ENCODE assay signal across 8 mouse cellular contexts in genomic region chr2:4570186-4570861, GRCm38 (mm10).
DNase-seq lines count a peak whose midpoint lies in the region; ATAC-seq and TF ChIP-seq lines count a peak whose summit lies in the region.

No protein-coding gene starts in this region.

- no peak overlapping the region for H3K4me2 ChIP-seq in midbrain, embryonic 13.5 days (replicated peaks)
- H3K4me2 ChIP-seq in midbrain, embryonic 15.5 days: no peak overlapping the region

- ATAC-seq in midbrain, embryonic 13.5 days: no peak
- ATAC-seq in midbrain, embryonic 15.5 days (replicated peaks): no peak

- no peak for TF ChIP-seq CTCF in liver, adult 2 months (IDR thresholded peaks at IDR 0.05; ENCODE audit: low read depth, low read length)
- no peak for TF ChIP-seq CTCF in small intestine, adult 2 months (IDR thresholded peaks at IDR 0.05; ENCODE audit: extremely low read depth, insufficient read length, insufficient replicate concordance, low read depth, low read length)

- peak overlapping the region; percentile 40; the same call in 1 of the 2 replicates for H3K27ac ChIP-seq in midbrain, embryonic 13.5 days
- no peak overlapping the region for H3K27ac ChIP-seq in midbrain, embryonic 15.5 days
- peak overlapping the region; percentile 66 for H3K27ac ChIP-seq in liver, adult 2 months (replicated peaks; ENCODE audit: insufficient read depth, low read depth, low read length)
- peak overlapping the region; percentile 19; the same call in 1 of the 2 replicates for H3K27ac ChIP-seq in small intestine, adult 2 months (ENCODE audit: insufficient read depth, low read depth, low read length)

- peaks cover 70% of the 10 kb centered on the region for H3K36me3 ChIP-seq in midbrain, embryonic 13.5 days
- H3K36me3 ChIP-seq in midbrain, embryonic 15.5 days (replicated peaks): peaks cover 26% of the 10 kb centered on the region; the same call in 1 of the 2 replicates
- H3K36me3 ChIP-seq in liver, adult 2 months (ENCODE audit: control insufficient read depth, insufficient read depth, low read length): peaks cover 5% of the 10 kb centered on the region; the same call in 1 of the 2 replicates
- peaks cover 13% of the 10 kb centered on the region for H3K36me3 ChIP-seq in small intestine, adult 2 months (ENCODE audit: control insufficient read depth, insufficient read depth, low read length)

- no peak overlapping the region for H3K4me3 ChIP-seq in midbrain, embryonic 13.5 days (replicated peaks)
- H3K4me3 ChIP-seq in midbrain, embryonic 15.5 days: no peak overlapping the region
- H3K4me3 ChIP-seq in liver, adult 2 months (ENCODE audit: insufficient read depth, low read depth, low read length): no peak overlapping the region
- H3K4me3 ChIP-seq in small intestine, adult 2 months (ENCODE audit: low read depth, low read length): no peak overlapping the region

- H3K9me3 ChIP-seq in midbrain, embryonic 13.5 days: no peaks in the 10 kb centered on the region
- H3K9me3 ChIP-seq in midbrain, embryonic 15.5 days: no peaks in the 10 kb centered on the region

- WGBS in midbrain, embryonic 13.5 days: 91% methylated on average over 10 of the region's 10 CpGs
- WGBS in midbrain, embryonic 15.5 days: 87% methylated on average over 10 of the region's 10 CpGs
- WGBS in liver, adult 2 months: 67% methylated on average over 10 of the region's 10 CpGs
- WGBS in small intestine, adult 2 months: 37% methylated on average over 10 of the region's 10 CpGs

- no peaks in the 10 kb centered on the region for H3K27me3 ChIP-seq in midbrain, embryonic 13.5 days
- H3K27me3 ChIP-seq in midbrain, embryonic 15.5 days (replicated peaks): no peaks in the 10 kb centered on the region
- H3K27me3 ChIP-seq in liver, adult 2 months (ENCODE audit: control insufficient read depth, insufficient read depth, low read length): no peaks in the 10 kb centered on the region
- H3K27me3 ChIP-seq in small intestine, adult 2 months (ENCODE audit: control insufficient read depth, insufficient read depth, low read length): no peaks in the 10 kb centered on the region

- peak; percentile 57 to 62 for DNase-seq in heart, postnatal 10 days
- peak; percentile 39 for DNase-seq in liver, adult 2 months (ENCODE audit: extremely low read depth, low read depth, low spot score)
- DNase-seq in cerebellum, adult 9-10 months: no peak
- DNase-seq in left cerebral cortex, postnatal 25 days (ENCODE audit: low spot score in 2 of 2): no peak
- no peak for DNase-seq in layer of hippocampus, adult 9-11 months

- no peaks in the 10 kb centered on the region for H3K4me1 ChIP-seq in midbrain, embryonic 13.5 days (replicated peaks)
- 0 out of 2 replicates have a peak, but pooled peaks cover 3% of the 10 kb centered on the region for H3K4me1 ChIP-seq in midbrain, embryonic 15.5 days
- peaks cover 16% of the 10 kb centered on the region for H3K4me1 ChIP-seq in liver, adult 2 months (ENCODE audit: control insufficient read depth, insufficient read depth, low read length)
- H3K4me1 ChIP-seq in small intestine, adult 2 months (ENCODE audit: control insufficient read depth, insufficient read depth, insufficient read length, low read length): peaks cover 9% of the 10 kb centered on the region; the same call in 1 of the 2 replicates

- no peaks in the 10 kb centered on the region for H3K79me2 ChIP-seq in liver, adult 2 months (ENCODE audit: control insufficient read depth, insufficient read depth, low read length)

- intact Hi-C loops in heart, postnatal 10 days (cut with DNase I): no loop called here
- intact Hi-C loops in left cerebral cortex, postnatal 25 days (cut with DNase I): no loop called here

- no peak for TF ChIP-seq POLR2A in liver, adult 2 months (IDR thresholded peaks at IDR 0.05; ENCODE audit: extremely low read depth, insufficient read depth, low read length)
- TF ChIP-seq POLR2A in small intestine, adult 2 months (IDR thresholded peaks at IDR 0.05; ENCODE audit: low read depth, low read length): no peak

- H3K9ac ChIP-seq in midbrain, embryonic 13.5 days (replicated peaks): no peak overlapping the region
- no peak overlapping the region for H3K9ac ChIP-seq in midbrain, embryonic 15.5 days
- H3K9ac ChIP-seq in liver, adult 2 months (ENCODE audit: low read depth, low read length): peak overlapping the region; percentile 12; the same call in 1 of the 2 replicates

Comparison
In these comparisons a context has a peak if more than half of its experiments do, and no peak if none do; other contexts are left out.
1. DNase-seq: peak in heart, postnatal 10 days (2 of 2) and liver, adult 2 months (single experiment); none in cerebellum, adult 9-10 months (single experiment), left cerebral cortex, postnatal 25 days (0 of 2) and layer of hippocampus, adult 9-11 months (single experiment).